Mouse (Mus musculus) liver, postnatal 0 days (tissue): ENCODE data around the gene BC030867.

Source experiments
- CTCF ChIP-seq: sonication (generic); IDR thresholded peaks from 2 replicates; pipeline ENCODE4 v1.5.1; 2016; ENCODE audit warnings: antibody characterized with exemption, low read depth
- EP300 ChIP-seq: IDR thresholded peaks from 2 replicates; pipeline ENCODE4 v1.6.1; 2016; ENCODE audit warnings: antibody characterized with exemption, low read depth, mild to moderate bottlenecking

DNA sequence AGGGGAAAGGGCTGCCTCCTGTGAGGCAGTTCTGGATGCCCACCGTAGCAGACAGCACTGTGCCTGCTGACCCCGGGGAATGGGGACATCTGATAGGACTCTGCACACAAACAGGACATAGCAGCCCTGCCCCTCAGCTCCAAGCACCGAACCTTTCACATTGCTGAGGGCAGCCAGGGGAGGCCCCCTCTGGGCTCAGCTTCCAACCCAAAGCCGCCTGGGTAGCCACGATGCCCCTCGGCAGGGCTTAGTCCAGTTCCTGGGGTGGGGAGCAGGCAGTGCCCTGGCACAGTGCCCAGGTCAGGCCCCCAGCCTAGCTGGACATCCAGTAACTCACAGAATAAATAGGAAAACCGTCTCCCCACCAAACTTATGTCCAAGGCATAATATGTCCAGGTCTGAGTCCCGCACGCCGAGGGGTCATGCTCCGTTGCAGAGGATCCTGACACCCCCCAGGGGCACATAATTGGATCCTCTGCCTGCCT, 42.4 kb downstream of the BC030867 start:
- no peak for TF ChIP-seq CTCF
- TF ChIP-seq EP300: no peak
